Mouse (Mus musculus) midbrain, embryonic 11.5 days (tissue): ENCODE measurements at regions not wholly inside any gene's neighbourhood (a gene's known extent, or its start where the extent isn't known, plus 50 kb on each side); places are given as distances from the start of the nearest gene placed in this dataset.

Experiments
- ATAC-seq: fragments of 200-750 bp; cut with Nextera tagmentation; 2 replicates; pipeline ENCODE4 v1.8.0; 2017; ENCODE audit warnings: moderate TSS enrichment, moderate library complexity; ENCODE audit not compliant: low FRiP score
- DNase-seq: peaks from one replicate; pipeline ENCODE4 v3.0.0; 2015; ENCODE audit warnings: low spot score; ENCODE audit errors: missing footprints
- H3K27ac ChIP-seq: fragments of 300-500 bp; sonication (generic); 2 replicates; pipeline ENCODE4 v1.5.1; 2014; ENCODE audit warnings: low read depth, low read length
- H3K27me3 ChIP-seq: fragments of 300-500 bp; sonication (generic); 2 replicates; pipeline ENCODE4 v1.6.1; 2014; ENCODE audit warnings: mild to moderate bottlenecking, low read length, moderate library complexity, mixed read lengths; ENCODE audit not compliant: control insufficient read depth, insufficient read depth
- H3K36me3 ChIP-seq: fragments of 300-500 bp; sonication (generic); 2 replicates; pipeline ENCODE4 v1.6.1; 2014; ENCODE audit warnings: mild to moderate bottlenecking, low read length, moderate library complexity, mixed read lengths; ENCODE audit not compliant: control insufficient read depth, insufficient read depth
- H3K4me1 ChIP-seq: fragments of 300-500 bp; sonication (generic); 2 replicates; pipeline ENCODE4 v1.6.1; 2014; ENCODE audit warnings: low read length; ENCODE audit not compliant: control insufficient read depth, insufficient read depth
- H3K4me2 ChIP-seq: fragments of 300-500 bp; sonication (generic); 2 replicates; pipeline ENCODE4 v1.6.1; 2014; ENCODE audit warnings: mild to moderate bottlenecking, moderate library complexity
- H3K4me3 ChIP-seq: fragments of 300-500 bp; sonication (generic); 2 replicates; pipeline ENCODE4 v1.5.1; 2014; ENCODE audit warnings: low read depth, low read length
- H3K9ac ChIP-seq: fragments of 300-500 bp; sonication (generic); 2 replicates; pipeline ENCODE4 v1.6.1; 2014; ENCODE audit warnings: low read length
- H3K9me3 ChIP-seq: fragments of 300-500 bp; sonication (generic); 2 replicates; pipeline ENCODE4 v1.6.1; 2016; ENCODE audit warnings: low read length; ENCODE audit not compliant: control insufficient read depth
- WGBS: fragments of 180-500 bp; shearing (Covaris S2); extraction: QIAGEN DNeasy Blood & Tissue Kit; methylation state at CpG from one replicate; pipeline ENCODE4 v1.1.7; 2014; 5-methylcytosine and 5-hydroxymethylcytosine counted together

GRCm38 (mm10) chr10:119065974-119066373 is 173.9 kb downstream of the Cand1 start:
- H3K9ac ChIP-seq: no peak overlapping the region
- H3K4me3 ChIP-seq: no peak overlapping the region
- DNase-seq (peak; percentile 89), ATAC-seq (0 out of 2 replicates have a peak, but pooled peaks have one; percentile 62)
- no peak overlapping the region for H3K27ac ChIP-seq
- no peaks in the 10 kb centered on the region for H3K36me3 ChIP-seq
- 28% methylated on average over 8 of the region's 8 CpGs for WGBS
- H3K4me2 ChIP-seq: no peak overlapping the region
- H3K27me3 ChIP-seq: no peaks in the 10 kb centered on the region
- no peaks in the 10 kb centered on the region for H3K4me1 ChIP-seq
- no peaks in the 10 kb centered on the region for H3K9me3 ChIP-seq

- H3K4me1 ChIP-seq: no peaks in the 10 kb centered on the region
- H3K27me3 ChIP-seq: no peaks in the 10 kb centered on the region
- no peaks in the 10 kb centered on the region for H3K36me3 ChIP-seq
- peak; percentile 89 for DNase-seq
- ATAC-seq: peak; percentile 86
- WGBS: 53% methylated on average over 23 of the region's 23 CpGs
- H3K4me3 ChIP-seq: no peak overlapping the region
- H3K27ac ChIP-seq: peak overlapping the region; percentile 10; the same call in 1 of the 2 replicates
- H3K9ac ChIP-seq: no peak overlapping the region
- no peaks in the 10 kb centered on the region for H3K9me3 ChIP-seq
- H3K4me2 ChIP-seq: no peak overlapping the region
Measured at GRCm38 (mm10) chr10:119065133-119065817, 174.6 kb downstream of the Cand1 start.

GRCm38 (mm10) chr10:119064218-119064617 is 175.6 kb downstream of the Cand1 start:
- peak; percentile 64 for DNase-seq
- ATAC-seq: peak; percentile 30; the same call in 1 of the 2 replicates
- 85% methylated on average over 12 of the region's 12 CpGs for WGBS
- no peaks in the 10 kb centered on the region for H3K9me3 ChIP-seq
- no peak overlapping the region for H3K4me2 ChIP-seq
- no peaks in the 10 kb centered on the region for H3K27me3 ChIP-seq
- no peaks in the 10 kb centered on the region for H3K36me3 ChIP-seq
- H3K27ac ChIP-seq: no peak overlapping the region
- no peak overlapping the region for H3K4me3 ChIP-seq
- no peaks in the 10 kb centered on the region for H3K4me1 ChIP-seq
- no peak overlapping the region for H3K9ac ChIP-seq

- DNase-seq: peak; percentile 49
- no peaks in the 10 kb centered on the region for H3K4me1 ChIP-seq
- H3K4me2 ChIP-seq: no peak overlapping the region
- no peaks in the 10 kb centered on the region for H3K9me3 ChIP-seq
- H3K36me3 ChIP-seq: no peaks in the 10 kb centered on the region
- no peak overlapping the region for H3K4me3 ChIP-seq
- WGBS: 87% methylated on average over 14 of the region's 14 CpGs
- ATAC-seq: no peak
- H3K27ac ChIP-seq: no peak overlapping the region
- H3K27me3 ChIP-seq: no peaks in the 10 kb centered on the region
- H3K9ac ChIP-seq: no peak overlapping the region
Measured at GRCm38 (mm10) chr10:119063209-119063699, 176.6 kb downstream of the Cand1 start.

- no peak for ATAC-seq
- H3K27ac ChIP-seq: no peak overlapping the region
- 92% methylated on average over 13 of the region's 13 CpGs for WGBS
Measured at GRCm38 (mm10) chr10:119061958-119062599, 177.8 kb downstream of the Cand1 start.

DNA sequence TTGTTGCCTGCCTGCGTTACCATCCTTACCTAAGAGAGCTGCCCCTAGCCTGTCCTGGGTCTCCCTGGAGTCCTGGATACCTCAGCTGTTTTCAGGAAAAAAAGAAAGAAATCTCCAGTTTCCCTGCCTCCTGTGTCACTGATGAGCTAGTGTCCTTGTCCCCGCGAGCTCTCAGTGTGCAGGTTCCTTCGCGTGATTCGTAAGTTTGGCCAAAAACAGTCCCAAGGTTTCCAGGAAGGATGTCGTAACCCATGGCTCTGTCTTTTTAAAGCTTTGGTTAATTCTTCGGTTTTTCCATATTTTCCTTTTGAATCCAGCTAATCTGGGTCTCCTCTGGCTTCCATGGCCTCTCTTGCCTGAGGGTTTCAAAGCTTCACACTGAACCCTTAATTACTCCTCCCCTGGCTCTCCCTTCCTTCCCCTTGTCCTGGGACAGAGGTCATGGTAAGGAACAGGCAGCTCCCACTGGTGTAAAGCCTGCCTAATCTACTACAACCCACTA is 178.5 kb downstream of the Cand1 start:
- no peak for ATAC-seq
- WGBS: 95% methylated on average over 8 of the region's 8 CpGs
- no peaks in the 10 kb centered on the region for H3K36me3 ChIP-seq
- no peak overlapping the region for H3K4me2 ChIP-seq
- DNase-seq: peak; percentile 33
- no peaks in the 10 kb centered on the region for H3K4me1 ChIP-seq
- H3K27me3 ChIP-seq: no peaks in the 10 kb centered on the region
- H3K4me3 ChIP-seq: no peak overlapping the region
- no peaks in the 10 kb centered on the region for H3K9me3 ChIP-seq
- no peak overlapping the region for H3K9ac ChIP-seq
- no peak overlapping the region for H3K27ac ChIP-seq

More at GRCm38 (mm10) chr10:119061958-119062599, 177.8 kb downstream of the Cand1 start:
- DNase-seq: no peak
- Histone ChIP-seq H3K4me2 (no peak overlapping the region), H3K9me3 (no peaks in the 10 kb centered on the region), H3K9ac (no peak overlapping the region), H3K36me3 (no peaks in the 10 kb centered on the region), H3K4me1 (no peaks in the 10 kb centered on the region), H3K4me3 (no peak overlapping the region), H3K27me3 (no peaks in the 10 kb centered on the region)

DNA sequence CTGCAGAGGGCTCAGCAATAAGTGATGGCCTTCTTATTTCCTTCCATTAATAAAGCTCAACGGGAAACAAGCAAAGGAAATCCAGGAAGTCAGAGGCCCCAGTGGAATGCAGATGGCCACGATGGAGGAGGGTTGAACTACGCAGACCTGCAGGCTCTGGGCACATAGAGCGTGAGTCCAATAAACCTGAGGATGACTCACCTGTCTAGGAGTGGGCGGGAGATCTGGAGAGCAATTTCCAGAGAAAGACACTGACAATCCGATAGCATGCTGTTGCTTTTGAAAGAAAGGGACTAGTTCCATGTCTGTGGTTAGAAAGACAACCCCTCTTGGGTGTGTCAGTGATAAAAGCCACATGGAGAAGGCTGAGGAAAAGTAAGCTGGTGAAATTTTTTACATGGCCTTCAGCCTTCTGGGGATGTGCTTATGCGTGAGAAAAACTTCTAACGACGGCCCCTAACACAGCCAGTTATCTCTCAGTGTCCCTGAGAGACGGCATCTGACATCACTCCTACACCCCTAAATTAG is 181.3 kb downstream of the Cand1 start:
- H3K36me3 ChIP-seq: no peaks in the 10 kb centered on the region
- 87% methylated on average over 10 of the region's 10 CpGs for WGBS
- no peak for DNase-seq
- no peaks in the 10 kb centered on the region for H3K9me3 ChIP-seq
- H3K9ac ChIP-seq: no peak overlapping the region
- H3K27me3 ChIP-seq: no peaks in the 10 kb centered on the region
- ATAC-seq: no peak
- H3K4me1 ChIP-seq: no peaks in the 10 kb centered on the region
- H3K4me3 ChIP-seq: no peak overlapping the region
- H3K4me2 ChIP-seq: no peak overlapping the region
- no peak overlapping the region for H3K27ac ChIP-seq

DNA sequence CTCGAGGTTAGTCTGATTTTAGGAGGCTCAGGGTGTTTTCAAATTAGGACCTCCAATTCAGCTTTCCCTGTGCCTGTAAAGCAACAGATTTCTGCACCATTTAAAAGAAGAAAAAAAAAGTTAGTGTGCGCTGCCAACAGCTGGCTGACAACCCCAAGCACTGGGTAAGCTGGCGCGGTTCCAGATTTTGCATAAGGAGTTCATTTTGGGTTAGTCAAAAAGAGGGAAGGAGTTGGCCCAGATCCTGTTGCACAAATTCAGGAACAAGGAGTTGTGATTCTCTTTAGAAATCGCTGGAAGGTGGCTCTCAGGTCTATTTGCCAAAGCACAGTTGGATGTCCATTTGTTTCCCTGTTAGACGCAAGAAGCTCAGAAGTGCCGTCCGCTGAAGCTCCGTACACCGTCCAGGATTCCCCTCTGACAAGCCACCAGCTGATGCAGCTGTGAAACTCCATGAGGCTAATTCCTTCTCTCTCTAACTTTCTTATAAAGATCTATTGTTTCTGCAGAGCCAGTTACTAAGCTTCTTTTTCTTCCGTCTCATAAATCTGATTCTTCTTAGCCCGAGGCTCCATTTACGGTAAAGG is 184.6 kb downstream of the Cand1 start:
- no peaks in the 10 kb centered on the region for H3K9me3 ChIP-seq
- ATAC-seq (no peak), DNase-seq (peak; percentile 79)
- no peaks in the 10 kb centered on the region for H3K36me3 ChIP-seq
- no peaks in the 10 kb centered on the region for H3K4me1 ChIP-seq
- H3K4me2 ChIP-seq: no peak overlapping the region
- H3K4me3 ChIP-seq: no peak overlapping the region
- no peak overlapping the region for H3K9ac ChIP-seq
- no peak overlapping the region for H3K27ac ChIP-seq
- 83% methylated on average over 13 of the region's 13 CpGs for WGBS
- no peaks in the 10 kb centered on the region for H3K27me3 ChIP-seq
